15 mouse cellular contexts compared by ENCODE assay signal in genomic region chr9:66506424-66506823, GRCm38 (mm10). TPM values are rescaled to one million over a fixed set of nuclear protein-coding genes. Genes with fewer than 3 reads are reported as not detected.
DNase-seq lines count a peak whose midpoint lies in the region; ATAC-seq lines count a peak whose summit lies in the region.
"Had no signal": no experiment of that assay in that cellular context is flagged by ENCODE, and none has a peak within 500 bp of the region (broad histone marks: within the 10 kb centered on the region; RNA-seq: fewer than 3 reads in every experiment).

No protein-coding gene starts in this region.

- H3K4me3 ChIP-seq in forebrain, embryonic 14.5 days (ENCODE audit: low read depth, low read length) = no peak overlapping the region
- H3K4me3 ChIP-seq in neural tube, embryonic 13.5 days = no peak overlapping the region
- H3K4me3 ChIP-seq in intestine, embryonic 15.5 days (replicated peaks) = no peak overlapping the region
- H3K4me3 ChIP-seq: embryonic facial prominence, embryonic 12.5 days; gastrocnemius, adult 2 months; heart, embryonic 12.5 days; limb, embryonic 15.5 days had no signal

- H3K27me3 ChIP-seq in forebrain, embryonic 14.5 days (replicated peaks; ENCODE audit: control insufficient read depth, insufficient read depth, low read length) = no peaks in the 10 kb centered on the region
- H3K27me3 ChIP-seq in neural tube, embryonic 13.5 days = no peaks in the 10 kb centered on the region
- H3K27me3 ChIP-seq in intestine, embryonic 15.5 days (replicated peaks) = no peaks in the 10 kb centered on the region
- H3K27me3 ChIP-seq: embryonic facial prominence, embryonic 12.5 days; heart, embryonic 12.5 days; limb, embryonic 15.5 days had no signal

- H3K4me2 ChIP-seq in forebrain, embryonic 14.5 days (ENCODE audit: low read length) = 0 out of 2 replicates have a peak overlapping the region, but pooled peaks have one; percentile 7
- no peak overlapping the region for H3K4me2 ChIP-seq in neural tube, embryonic 13.5 days
- H3K4me2 ChIP-seq in intestine, embryonic 15.5 days (replicated peaks) = no peak overlapping the region
- H3K4me2 ChIP-seq: embryonic facial prominence, embryonic 12.5 days; heart, embryonic 12.5 days; limb, embryonic 15.5 days had no signal

- DNase-seq in lung, postnatal 10 days = peak; percentile 43
- no peak for DNase-seq in lung, postnatal 4 days
- no peak for DNase-seq in forebrain, embryonic 14.5 days (ENCODE audit: low spot score)
- DNase-seq in liver = peak; percentile 19
- DNase-seq in heart, postnatal 14 days = no peak
- DNase-seq: adrenal gland, postnatal 36 days; cerebellum, adult 9-10 months; gastrocnemius, adult 2 months; kidney, adult 2 months; thymus, postnatal 14 days had no signal

- H3K9me3 ChIP-seq in forebrain, embryonic 14.5 days (replicated peaks; ENCODE audit: control insufficient read depth, low read length) = no peaks in the 10 kb centered on the region
- H3K9me3 ChIP-seq in neural tube, embryonic 13.5 days = no peaks in the 10 kb centered on the region
- no peaks in the 10 kb centered on the region for H3K9me3 ChIP-seq in intestine, embryonic 15.5 days
- H3K9me3 ChIP-seq: embryonic facial prominence, embryonic 12.5 days; heart, embryonic 12.5 days; limb, embryonic 15.5 days had no signal

- H3K9ac ChIP-seq in forebrain, embryonic 14.5 days (ENCODE audit: low read length) = no peak overlapping the region
- 0 out of 2 replicates have a peak overlapping the region, but pooled peaks have one; percentile 17 for H3K9ac ChIP-seq in neural tube, embryonic 13.5 days
- no peak overlapping the region for H3K9ac ChIP-seq in intestine, embryonic 15.5 days
- H3K9ac ChIP-seq: embryonic facial prominence, embryonic 12.5 days; heart, embryonic 12.5 days; limb, embryonic 15.5 days had no signal

- intact Hi-C loops in heart, postnatal 14 days (cut with DNase I) = no loop called here

- peaks cover 67% of the 10 kb centered on the region for H3K36me3 ChIP-seq in forebrain, embryonic 14.5 days (ENCODE audit: control insufficient read depth, insufficient read depth, low read length)
- peaks cover 79% of the 10 kb centered on the region for H3K36me3 ChIP-seq in neural tube, embryonic 13.5 days
- H3K36me3 ChIP-seq in intestine, embryonic 15.5 days = peaks cover 16% of the 10 kb centered on the region

- peak overlapping the region; percentile 90 for H3K27ac ChIP-seq in forebrain, embryonic 14.5 days (ENCODE audit: low read depth, low read length)
- H3K27ac ChIP-seq in neural tube, embryonic 13.5 days (replicated peaks) = peak overlapping the region; percentile 79
- H3K27ac ChIP-seq in intestine, embryonic 15.5 days = no peak overlapping the region
- H3K27ac ChIP-seq: embryonic facial prominence, embryonic 12.5 days; limb, embryonic 15.5 days had no signal

- peaks cover 30% of the 10 kb centered on the region for H3K4me1 ChIP-seq in forebrain, embryonic 14.5 days (ENCODE audit: control insufficient read depth, insufficient read depth, low read length)
- H3K4me1 ChIP-seq in neural tube, embryonic 13.5 days (replicated peaks) = peaks cover 44% of the 10 kb centered on the region
- peaks cover 5% of the 10 kb centered on the region; the same call in 1 of the 2 replicates for H3K4me1 ChIP-seq in intestine, embryonic 15.5 days (replicated peaks)

- no peak for ATAC-seq in forebrain, embryonic 14.5 days
- no peak for ATAC-seq in neural tube, embryonic 13.5 days (ENCODE audit: low read depth)
- no peak for ATAC-seq in intestine, embryonic 15.5 days

RNA-seq across cellular contexts. Expression of gene Fbxl22, which starts 8.0 kb away (rescaled TPM):
- polyA plus RNA-seq in forebrain, embryonic 14.5 days (2014; fragmentation: Nextera tagmentation; extraction: Ambion mirVana) = 1.3 and 1.9 TPM in 2 replicates
- 1.2 and 1.7 TPM in 2 replicates for polyA plus RNA-seq in neural tube, embryonic 13.5 days (2015; fragmentation: Nextera tagmentation; extraction: Ambion mirVana)
- 12.8 and 12.9 TPM in 2 replicates for polyA plus RNA-seq in intestine, embryonic 15.5 days (2015; fragmentation: Nextera tagmentation; extraction: Ambion mirVana)
- total RNA-seq in heart, postnatal 14 days (2021) = 10 to 100 TPM; 48.3 to 59.1 TPM

Comparison
In these comparisons a context has a peak if more than half of its experiments do, and no peak if none do; other contexts are left out.
1. DNase-seq: peak in lung, postnatal 10 days (single experiment) and liver (single experiment); none in lung, postnatal 4 days (0 of 2), forebrain, embryonic 14.5 days (single experiment) and heart, postnatal 14 days (0 of 2).